Mouse (Mus musculus) liver, adult 2 months (tissue): ENCODE results near the gene Fgg.

Experiments used
- CTCF ChIP-seq: fragments of 200-500 bp; IDR thresholded peaks from 2 replicates; pipeline ENCODE4 v1.5.1; 2011; ENCODE audit warnings: low read depth, low read length, control low read depth
- POLR2A ChIP-seq: fragments of 200-500 bp; IDR thresholded peaks from 2 replicates; pipeline ENCODE4 v1.6.1; 2011; ENCODE audit warnings: low read length, control low read depth; ENCODE audit not compliant: insufficient read depth; ENCODE audit errors: extremely low read depth

DNA sequence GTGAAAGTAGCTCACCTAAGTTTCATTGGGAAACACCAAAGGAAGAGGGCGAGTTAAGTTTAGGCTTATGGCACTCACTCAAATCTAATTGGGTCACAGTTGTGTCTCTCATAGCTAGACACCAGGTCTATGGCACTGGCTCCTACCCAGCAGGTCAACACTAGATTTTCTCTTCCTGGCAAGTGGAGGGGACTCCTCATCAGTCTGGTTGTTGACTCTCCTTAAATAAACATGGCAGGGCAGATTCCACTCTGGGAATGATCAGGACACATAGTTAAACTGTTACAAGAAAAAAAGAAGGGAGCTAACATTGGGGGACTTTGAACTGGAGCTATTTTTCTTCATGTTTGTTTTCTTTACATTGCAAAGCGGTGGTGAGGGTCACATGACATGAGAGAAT lies 12.9 kb downstream of the Fgg start:
- TF ChIP-seq CTCF: no peak
- no peak for TF ChIP-seq POLR2A
